Mouse (Mus musculus) frontal cortex, adult (tissue): ENCODE results near the gene Ccdc24.
A peak's percentile ranks its signal among the peaks of the same experiment; 100 is the strongest.

Source experiments
- ATAC-seq: cut with Nextera tagmentation; 2 replicates; pipeline ENCODE4 v1.9.2; 2017; ENCODE audit warnings: mild to moderate bottlenecking, moderate library complexity, mixed read lengths; ENCODE audit not compliant: low TSS enrichment

The Ccdc24 gene

DNA sequence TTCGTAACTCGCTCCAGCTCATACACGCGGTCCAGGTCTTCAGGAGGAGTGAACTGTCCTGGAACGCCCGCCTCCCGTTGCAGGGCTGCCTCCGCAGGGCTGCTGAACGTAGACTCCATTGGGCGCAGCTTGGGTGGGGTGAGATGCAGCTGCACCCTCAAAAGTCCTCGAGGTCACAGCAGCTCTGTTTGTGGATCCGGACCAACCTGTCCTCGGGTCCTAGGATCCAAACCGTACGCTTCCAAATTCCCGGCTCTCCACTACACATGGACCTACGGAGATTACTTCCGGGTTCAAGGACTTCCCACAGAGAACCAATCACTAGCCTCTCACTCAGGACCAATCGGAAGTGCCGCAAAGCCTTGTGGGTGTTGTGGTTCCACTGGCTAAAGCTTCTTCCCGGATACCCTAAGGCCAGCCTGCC, 19.4 kb upstream of the Ccdc24 start, which contains the start of gene Dph2:
Gene Dph2, minus strand, starts transcription at position 295 of the 424 bp plus-strand sequence.
- peak; percentile 87 for ATAC-seq

DNA sequence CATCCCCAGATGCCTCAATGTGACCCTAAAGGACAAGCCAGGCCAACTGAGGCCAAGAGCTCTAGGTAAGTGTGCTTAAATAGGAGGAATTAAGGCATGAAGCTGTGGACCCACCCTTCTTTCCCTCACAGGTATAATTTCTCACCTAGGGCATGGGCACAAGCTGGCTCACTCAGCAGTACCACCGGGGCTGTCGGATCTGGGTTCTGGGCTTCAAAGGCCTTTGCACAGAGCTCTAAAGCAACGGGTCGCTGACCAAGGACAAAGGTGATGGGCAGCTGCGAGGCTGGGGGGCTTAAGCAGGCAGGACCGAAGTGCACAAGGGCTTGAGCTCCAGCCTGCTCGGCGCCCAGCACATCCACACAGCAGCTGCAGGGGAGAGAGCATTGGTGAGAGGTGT, 18.4 kb upstream of the Ccdc24 start:
- ATAC-seq = no peak

DNA sequence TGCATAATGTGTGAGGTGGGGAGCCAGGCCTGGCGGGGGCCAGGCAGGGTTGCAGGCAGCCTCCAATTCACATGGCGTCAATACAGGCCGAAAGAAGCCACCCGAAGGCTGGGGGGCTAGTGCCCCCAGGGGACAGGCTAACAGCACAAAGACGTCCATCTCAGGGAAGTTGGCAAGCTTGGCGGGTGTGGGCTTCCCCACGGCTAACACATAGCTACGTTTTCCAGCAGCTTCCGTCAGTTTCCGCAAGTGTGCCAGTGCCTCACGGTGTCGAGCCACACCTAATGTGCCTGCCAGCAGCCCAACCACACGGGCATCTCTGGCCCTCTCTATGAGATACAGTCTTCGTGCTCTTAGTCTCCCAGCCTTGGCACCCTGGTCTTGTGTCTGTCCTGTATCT, 17.7 kb upstream of the Ccdc24 start:
- ATAC-seq = no peak

DNA sequence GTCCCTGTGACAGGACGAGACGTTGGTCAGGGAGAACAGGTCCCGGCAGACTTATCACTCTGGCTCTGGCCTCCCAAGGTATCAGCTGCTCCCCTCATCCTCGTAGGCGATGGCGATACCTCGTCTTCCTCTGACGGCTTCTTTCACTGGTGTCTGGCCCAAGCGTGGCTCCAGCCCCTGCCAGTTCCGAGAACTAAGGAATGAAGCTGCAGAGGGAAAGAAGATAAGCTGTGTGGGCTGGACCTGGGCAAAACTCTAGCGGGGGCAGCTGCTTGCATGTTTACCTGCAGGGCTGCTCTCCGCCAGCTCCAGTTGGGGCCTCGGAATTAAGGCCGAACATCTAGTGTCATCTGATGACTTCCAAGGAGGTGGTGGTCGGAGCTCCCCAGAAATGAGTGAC, 17.1 kb upstream of the Ccdc24 start:
- no peak for ATAC-seq

DNA sequence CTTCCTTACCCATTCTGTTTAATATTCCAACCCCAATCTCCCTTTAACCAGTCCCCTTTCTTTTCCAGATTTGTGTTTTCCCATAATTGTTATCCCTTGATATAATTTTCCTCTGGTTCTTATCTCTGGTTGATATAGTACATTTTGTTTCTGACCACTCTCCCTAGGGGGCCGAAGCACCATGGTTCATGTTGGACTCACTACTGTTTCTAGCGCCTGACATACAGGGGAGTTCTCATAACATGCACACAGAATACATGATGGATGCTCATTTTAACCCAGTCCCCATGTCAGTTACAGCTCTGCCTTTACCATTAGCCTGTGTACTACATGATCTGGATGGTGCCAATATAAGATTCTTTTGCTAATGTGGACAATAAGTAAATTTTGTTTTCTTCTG, 15.6 kb upstream of the Ccdc24 start:
- no peak for ATAC-seq

DNA sequence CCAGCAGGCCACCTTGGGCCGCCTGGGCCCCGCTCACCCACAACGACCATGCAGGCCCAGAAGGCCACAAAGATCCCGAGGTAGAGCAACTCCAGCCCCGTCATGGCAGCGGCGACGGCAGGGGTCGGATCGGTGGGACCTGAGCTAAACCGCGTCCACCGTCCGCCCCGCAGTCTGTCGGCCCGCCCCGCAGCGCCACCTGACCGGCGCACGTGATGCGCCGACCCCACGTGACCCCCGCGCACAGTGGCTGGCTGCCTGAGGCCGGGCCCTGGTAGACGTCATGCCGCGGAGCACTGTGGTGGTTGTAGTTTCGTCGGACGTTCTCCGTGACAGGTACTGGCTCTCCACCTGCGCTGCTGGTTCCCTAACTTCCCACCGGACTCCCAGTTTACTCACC, 14.8 kb upstream of the Ccdc24 start, which contains the start of gene Atp6v0b:
Gene Atp6v0b, minus strand, starts transcription at position 201 of the 400 bp plus-strand sequence.
- ATAC-seq = peak; percentile 63

DNA sequence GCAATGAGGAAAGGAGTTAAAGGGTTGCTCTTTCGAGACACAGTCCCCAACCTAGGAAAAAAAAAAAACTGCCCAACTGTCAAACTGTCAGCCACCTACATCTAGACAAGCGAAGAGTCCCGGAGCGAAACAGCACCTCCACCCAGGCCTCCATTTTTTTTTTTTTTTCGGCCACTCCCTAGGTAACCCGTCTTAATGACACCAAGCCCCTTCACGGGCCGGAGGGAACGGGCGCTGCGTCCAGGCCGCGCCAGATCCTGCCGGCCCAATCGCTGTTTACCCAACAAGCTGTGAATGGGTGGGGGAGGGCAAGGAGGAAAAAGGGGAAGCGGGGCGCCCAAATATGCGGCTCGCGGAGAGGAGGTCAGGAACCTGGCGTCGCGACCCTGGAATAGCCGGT, 14.3 kb upstream of the Ccdc24 start:
- no peak for ATAC-seq

DNA sequence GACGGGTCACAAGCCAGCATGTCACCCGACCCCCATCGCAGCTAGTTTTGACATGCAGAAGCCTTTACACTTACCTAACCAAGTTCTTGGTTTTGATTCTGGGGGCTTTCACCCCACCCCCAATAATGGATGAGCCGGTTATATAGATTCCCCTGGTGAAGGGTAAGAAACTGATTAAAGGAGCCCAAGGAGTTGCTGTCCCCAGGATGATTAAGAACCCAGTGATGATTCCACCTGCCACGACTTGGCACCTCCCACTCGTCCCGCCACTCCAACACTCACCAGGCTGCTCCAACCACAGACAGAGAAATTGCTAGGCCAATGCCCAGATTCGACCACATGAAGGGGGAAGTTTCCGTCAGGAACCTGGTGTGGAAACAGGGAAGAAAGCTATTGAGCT, 13.6 kb upstream of the Ccdc24 start:
- ATAC-seq = no peak

DNA sequence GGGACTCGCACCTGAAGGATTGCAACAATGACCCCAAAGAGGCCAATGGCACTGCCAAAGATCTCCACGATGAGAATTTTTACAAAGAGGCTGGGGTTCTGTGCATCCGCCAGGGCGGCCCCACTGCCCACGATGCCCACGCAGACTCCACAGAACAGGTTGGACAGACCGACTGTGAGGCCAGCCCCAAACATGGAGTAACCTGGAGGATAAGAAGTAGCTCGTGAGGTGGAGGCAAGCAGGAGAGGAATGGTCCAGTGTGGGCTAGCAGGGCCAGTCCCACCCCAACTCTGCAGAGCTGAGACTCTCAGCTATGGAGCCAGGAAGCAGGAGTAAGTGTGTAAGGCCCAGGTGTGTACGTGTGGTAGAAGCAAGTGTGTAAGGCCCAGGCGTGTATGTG, 12.7 kb upstream of the Ccdc24 start:
- no peak for ATAC-seq

DNA sequence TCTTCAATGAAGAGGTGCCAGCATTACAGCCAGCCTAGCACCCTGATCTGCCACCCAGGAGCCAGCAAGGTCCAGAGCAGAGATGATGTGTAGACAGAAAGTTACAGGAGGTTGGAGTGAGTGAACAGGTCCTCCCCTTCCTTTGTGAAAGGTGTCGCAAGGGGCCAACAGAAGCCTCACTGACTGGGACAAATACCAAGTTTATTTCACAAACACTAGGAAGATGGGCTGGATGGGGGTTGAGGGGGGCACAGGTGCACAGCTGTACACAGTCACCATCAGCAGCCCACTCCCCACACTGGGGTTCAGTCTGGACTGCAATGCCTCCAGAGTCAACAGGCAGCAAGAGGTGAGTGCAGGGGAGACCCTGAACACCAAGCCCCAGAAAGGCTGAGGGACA, 11.8 kb upstream of the Ccdc24 start:
- ATAC-seq = no peak

DNA sequence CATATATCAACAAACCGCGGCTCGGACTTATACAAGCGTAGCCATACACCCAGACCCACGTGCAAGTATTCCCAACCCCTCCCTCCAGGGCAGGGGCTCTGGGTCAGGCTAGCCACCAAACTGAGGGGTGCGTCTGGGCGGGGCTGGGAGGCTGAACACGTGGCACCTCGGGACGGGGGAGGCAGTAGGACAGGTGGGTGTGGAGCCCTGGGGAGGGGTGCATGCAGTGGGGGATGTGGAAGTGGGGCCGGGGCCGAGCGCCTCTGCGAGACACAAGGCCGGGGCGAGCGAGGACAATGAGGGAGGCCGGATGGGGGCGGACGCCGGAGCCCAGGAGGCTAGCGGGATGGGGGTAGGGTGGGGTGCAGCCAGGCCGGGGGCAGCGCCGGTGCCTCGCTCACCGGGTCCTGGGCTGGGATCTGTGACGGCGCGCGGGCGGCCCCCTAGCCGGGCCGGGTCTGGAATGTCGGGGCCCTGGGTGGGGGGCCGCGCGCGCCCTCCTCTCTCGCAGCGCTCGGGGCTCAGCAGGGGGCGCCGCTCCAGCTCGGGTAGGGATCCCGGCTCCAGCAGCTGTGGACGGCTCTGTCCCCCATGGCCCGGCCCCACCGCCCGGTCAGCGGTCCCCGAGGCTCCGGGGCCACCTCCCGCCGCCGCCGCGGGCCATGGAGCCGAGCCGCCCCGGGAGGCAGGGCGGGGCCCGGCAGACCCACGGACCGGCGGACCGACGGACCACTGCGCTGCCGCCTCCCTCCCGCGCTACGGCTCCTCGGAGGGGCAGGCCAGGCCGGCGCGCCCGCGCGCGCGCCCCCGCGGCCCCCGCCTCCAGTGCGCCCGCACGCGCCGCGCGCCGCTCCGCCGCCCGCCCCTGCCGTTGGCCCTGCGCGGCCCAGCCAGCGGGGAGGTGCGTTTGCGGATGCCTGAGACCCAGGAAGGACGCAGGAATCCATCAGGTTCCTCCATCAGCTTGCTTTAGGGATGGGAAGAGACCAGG, 10.6 kb upstream of the Ccdc24 start, which contains the start of gene B4galt2:
Gene B4galt2, minus strand, starts transcription at position 787 of the 991 bp plus-strand sequence.
- peak; percentile 8 for ATAC-seq

DNA sequence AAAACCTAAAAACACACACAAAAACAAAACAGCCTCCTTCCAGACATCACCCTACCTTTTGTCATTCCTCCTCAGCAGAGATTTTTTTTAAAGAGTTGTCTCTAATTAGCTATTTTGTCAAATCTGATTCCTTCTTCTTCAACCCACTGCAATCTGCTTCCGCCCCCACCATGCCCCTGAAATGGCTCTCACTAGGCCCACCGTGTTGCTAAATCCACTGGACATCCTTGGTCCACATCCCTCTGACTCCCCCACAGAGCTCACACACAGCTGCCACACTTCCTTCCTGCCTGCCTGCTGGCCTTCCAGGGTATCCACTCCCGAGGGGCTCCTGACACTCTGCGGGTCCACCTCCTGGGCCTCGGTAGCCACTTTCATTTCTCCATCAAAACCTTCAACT, 6.3 kb upstream of the Ccdc24 start:
- ATAC-seq = no peak

DNA sequence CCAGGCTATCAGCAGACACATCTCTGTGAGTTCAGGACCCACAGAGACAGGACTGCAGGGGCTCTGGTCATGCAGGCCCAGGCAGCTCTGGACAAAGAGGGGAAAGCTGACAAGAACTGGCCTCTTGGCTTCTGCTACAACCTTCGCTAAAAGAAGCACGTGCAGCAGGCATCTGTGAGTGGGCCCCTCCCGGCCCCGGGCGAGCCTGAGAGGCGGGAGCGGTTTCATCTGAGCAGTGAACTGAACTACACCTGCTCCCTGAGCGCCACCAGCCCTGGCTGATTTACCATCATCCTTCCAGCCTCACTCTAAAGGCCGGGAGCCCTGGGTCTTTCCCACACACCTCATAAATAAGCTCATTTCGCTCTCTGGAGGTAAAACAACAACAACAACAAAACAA, 5.9 kb upstream of the Ccdc24 start:
- ATAC-seq = no peak

DNA sequence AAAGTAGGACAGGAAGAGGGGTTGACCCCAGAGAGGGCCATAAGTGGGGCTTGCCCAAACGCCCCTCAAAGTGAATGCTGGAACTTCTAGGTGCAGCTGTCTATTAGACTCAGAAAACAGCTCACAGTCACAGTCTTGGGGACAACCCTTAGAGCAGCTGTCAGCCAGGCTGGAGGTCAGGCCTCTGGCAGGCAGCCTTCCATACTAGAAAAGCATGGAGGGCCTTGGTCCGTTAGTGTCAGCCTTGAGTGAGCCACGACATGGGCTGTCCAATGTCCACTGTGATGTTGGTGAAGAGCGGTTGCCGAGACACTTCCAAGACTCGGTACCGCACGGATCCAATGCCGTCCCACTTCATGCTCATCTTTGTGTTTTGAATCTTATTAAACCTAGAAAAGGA, 1.3 kb upstream of the Ccdc24 start:
- ATAC-seq = no peak

DNA sequence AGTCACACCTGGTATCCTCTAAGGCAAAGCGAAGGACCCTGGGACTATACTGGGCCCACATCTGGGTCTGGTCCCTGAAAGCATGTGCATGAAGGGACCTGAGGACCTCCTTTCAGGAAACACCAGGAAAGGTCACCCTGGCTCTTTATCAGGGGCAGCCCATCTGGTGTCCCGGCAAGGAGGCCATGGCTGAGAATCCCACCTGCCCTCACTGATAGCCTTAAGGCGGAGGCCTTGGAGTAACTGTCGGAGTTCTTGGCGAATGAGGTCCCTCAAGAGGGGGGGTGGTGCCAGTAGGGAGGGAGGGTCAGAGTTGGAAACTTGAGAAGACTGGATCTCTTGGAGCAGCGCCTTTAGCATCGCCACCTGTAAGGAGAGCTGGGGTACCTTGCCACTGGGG, 570 bp downstream of the Ccdc24 start:
- ATAC-seq = no peak

DNA sequence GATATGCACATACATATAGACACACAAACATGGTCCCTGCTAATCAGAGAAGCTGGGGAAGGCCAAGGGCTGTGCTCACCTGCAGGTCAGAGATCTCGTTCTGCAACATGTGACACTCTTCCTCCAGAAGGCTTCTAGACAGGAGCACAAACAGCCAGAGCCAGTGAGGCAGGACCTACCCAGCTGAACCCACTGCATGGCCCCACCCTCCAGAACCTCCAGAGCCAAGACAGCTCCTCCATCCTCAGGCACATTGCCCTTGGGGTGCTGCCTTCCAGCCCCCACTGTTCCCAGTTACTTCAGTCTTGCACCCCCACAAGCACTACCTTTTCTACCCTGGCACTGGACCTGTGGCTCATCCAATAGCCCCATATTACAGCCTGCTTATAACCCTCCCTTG, 1.9 kb downstream of the Ccdc24 start:
- no peak for ATAC-seq

DNA sequence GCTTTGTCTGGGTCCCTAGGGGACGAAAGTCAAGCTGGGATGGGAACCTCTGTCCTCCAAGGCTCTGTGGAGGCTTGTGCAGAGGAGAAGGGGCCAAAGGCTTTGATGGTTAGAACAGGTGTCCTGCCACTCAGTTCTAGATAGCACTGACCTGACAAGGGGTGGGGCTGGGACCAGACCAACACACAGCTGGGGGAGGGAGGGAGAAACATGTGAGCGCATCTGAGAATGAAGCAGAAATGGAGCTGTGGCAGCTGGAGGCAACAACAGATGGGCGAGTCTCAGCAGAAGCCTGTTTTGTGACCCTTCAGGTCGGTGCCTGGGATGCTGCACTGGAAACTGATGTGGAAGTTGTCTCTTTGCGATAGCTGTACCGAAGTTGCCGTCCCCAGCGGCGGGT, 3.0 kb downstream of the Ccdc24 start:
- ATAC-seq = no peak

DNA sequence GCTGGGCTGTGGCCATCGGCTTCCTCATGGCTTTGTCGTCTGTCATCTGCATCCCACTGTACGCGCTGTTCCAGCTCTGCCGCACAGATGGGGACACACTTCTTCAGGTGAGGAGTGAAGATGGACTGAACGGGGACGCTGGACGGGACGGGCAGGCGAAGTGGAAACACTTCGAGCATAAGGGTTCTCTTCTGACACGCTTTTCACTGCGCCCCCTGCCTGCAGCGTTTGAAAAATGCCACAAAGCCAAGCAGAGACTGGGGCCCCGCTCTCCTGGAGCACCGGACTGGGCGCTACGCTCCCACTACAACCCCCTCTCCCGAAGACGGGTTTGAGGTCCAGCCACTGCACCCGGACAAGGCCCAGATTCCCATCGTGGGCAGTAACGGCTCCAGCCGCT, 4.5 kb downstream of the Ccdc24 start:
- ATAC-seq = no peak

DNA sequence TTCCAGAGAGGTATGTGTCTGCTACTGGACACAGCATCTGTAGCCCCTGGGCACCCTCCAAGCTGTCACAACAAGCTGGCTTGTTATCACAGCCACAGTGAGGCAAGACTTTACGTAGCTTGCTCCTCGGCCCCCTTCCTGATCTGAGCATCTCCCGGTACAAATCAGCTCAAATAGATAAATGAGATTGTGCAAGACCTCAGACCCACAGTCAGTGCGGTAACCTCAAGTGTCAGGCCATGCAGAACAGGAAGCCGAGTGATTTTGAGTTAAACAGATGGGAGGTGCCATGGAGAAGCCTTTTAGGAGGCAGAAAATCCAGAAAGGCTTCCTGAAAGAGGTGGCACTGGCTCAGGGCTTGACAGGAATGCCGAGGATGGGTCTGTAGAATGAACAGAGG, 5.4 kb downstream of the Ccdc24 start:
- ATAC-seq = no peak

DNA sequence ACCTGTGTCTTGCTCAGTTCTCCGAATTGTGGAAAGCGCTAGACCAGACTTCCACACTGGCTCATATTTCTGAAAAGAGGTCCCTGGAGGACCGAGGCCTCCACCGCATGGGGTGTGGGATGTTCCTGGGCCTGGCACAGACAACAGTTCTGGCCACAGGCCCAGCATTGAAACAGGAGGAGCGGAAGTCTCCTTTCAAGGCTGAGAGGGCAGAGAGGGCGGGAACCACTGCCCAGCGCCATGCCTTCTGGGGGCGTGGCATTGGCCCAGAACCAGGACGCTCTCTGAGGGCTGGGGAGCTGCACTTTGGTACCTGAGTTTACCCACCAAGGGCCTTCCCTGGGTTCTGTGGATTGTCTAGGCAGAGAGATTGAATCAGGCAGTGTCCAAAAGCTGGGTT, 6.3 kb downstream of the Ccdc24 start:
- ATAC-seq = no peak

DNA sequence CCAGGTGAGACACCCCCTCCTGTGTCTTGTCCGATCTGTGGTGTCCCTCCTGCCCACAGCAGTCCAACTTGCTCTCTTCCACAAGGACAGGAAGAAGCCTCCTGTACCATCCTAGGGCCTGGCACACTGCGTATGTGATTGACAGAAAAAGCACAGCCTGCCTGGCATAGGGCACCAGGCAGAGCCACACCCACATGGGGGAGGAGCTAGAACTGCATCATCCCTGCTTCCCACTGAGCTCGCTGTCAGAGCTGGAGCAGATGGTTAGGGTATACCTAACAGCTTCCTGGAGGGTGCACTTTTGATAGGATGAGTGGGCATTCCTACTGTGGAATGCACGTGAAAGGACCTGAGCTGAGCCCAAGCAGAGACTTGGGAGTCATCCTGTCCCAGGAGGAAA, 9.5 kb downstream of the Ccdc24 start:
- ATAC-seq = peak; percentile 79

DNA sequence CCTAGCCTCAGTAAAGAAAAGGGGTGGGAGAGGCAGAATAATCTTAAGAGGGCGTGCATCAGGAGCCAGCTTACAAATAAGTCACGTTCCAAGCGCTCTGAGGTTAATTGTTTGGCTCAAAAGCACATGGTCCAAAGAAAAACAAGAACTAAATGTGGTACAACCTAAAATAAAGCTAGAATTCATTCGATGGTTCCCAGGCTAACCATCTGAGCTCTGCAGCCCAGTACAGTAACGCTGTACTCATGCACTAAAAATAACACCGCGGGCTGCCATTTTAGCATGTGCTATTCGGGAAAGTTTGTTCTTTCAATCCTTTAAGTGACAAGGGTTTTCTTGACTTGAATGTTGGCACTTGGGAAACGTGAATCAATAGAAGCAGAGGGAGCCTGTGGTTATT, 11.8 kb downstream of the Ccdc24 start:
- peak; percentile 36; the same call in 1 of the 2 replicates for ATAC-seq

DNA sequence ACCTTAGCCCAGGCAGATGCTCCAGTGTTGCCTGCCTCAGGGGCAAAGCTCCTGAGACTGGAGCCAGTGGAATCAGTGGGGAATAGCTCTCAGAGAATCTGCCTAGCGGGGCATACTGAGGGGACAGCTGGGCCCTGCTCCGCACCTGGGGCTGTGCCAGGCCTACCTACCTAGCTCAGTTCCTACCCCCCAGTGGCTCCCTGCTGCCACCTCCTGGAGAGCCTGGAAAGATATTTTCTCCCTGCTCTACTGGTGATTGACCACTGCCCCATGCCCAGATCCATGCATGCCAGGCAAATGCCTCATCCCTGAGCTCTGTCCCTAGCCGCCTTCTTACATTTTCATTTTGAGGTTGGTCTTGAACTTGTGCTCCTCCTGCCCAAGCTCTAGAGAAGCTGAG, 13.6 kb downstream of the Ccdc24 start:
- peak; percentile 38 for ATAC-seq
